Mouse (Mus musculus): Measurements from ENCODE around the gene 4930402H24Rik. TPM values are rescaled to one million over a fixed set of nuclear protein-coding genes. Genes with fewer than 3 reads are reported as not detected.

4930402H24Rik gene
- polyA plus RNA-seq, 1 experiment from 2014 or later = 44.6 TPM

- H3K9ac ChIP-seq = no peak overlapping the region
- no peaks in the 10 kb centered on the region for H3K9me3 ChIP-seq
- 60% methylated on average over 1 of the region's 1 CpGs for WGBS
Measured at GRCm38 (mm10) chr2:130914873-130915272, 8.7 kb upstream of the 4930402H24Rik start.

GRCm38 (mm10) chr2:130911691-130912090 lies 5.5 kb upstream of the 4930402H24Rik start:
- H3K27ac ChIP-seq = no peak overlapping the region
- H3K36me3 ChIP-seq = no peaks in the 10 kb centered on the region
- WGBS = 81% methylated on average over 1 of the region's 1 CpGs
- no peak overlapping the region for H3K4me2 ChIP-seq (replicated peaks)
- H3K9me3 ChIP-seq = no peaks in the 10 kb centered on the region
- ATAC-seq (ENCODE audit: insufficient number of reproducible peaks, insufficient read depth, low FRiP score, low TSS enrichment) = no peak
- H3K4me1 ChIP-seq = peaks cover 19% of the 10 kb centered on the region
- no peaks in the 10 kb centered on the region for H3K27me3 ChIP-seq
- no peak overlapping the region for H3K9ac ChIP-seq
- no peak overlapping the region for H3K4me3 ChIP-seq

More at GRCm38 (mm10) chr2:130914873-130915272, 8.7 kb upstream of the 4930402H24Rik start:
- peaks cover 10% of the 10 kb centered on the region; the same call in 1 of the 2 replicates for H3K4me1 ChIP-seq
- H3K27ac ChIP-seq = 0 out of 2 replicates have a peak overlapping the region, but pooled peaks have one; percentile 65
- H3K4me2 ChIP-seq (replicated peaks) = no peak overlapping the region
- ATAC-seq (ENCODE audit: insufficient number of reproducible peaks, insufficient read depth, low FRiP score, low TSS enrichment) = no peak
- H3K36me3 ChIP-seq = no peaks in the 10 kb centered on the region
- H3K4me3 ChIP-seq = no peak overlapping the region
- H3K27me3 ChIP-seq = no peaks in the 10 kb centered on the region

GRCm38 (mm10) chr2:130906584-130907315 lies 544 bp upstream of the 4930402H24Rik start:
- H3K27ac ChIP-seq = peak overlapping the region; percentile 73
- under 1% methylated on average over 49 of the region's 58 CpGs for WGBS
- H3K9me3 ChIP-seq = no peaks in the 10 kb centered on the region
- H3K4me2 ChIP-seq (replicated peaks) = peak overlapping the region; percentile 87
- peaks cover 21% of the 10 kb centered on the region for H3K4me1 ChIP-seq
- H3K9ac ChIP-seq = peak overlapping the region; percentile 94
- H3K27me3 ChIP-seq = no peaks in the 10 kb centered on the region
- H3K36me3 ChIP-seq = no peaks in the 10 kb centered on the region; the same call in 1 of the 2 replicates
- peak overlapping the region; percentile 100 for H3K4me3 ChIP-seq
- ATAC-seq (ENCODE audit: insufficient number of reproducible peaks, insufficient read depth, low FRiP score, low TSS enrichment) = no peak; the same call in 1 of the 2 replicates

- no peaks in the 10 kb centered on the region for H3K9me3 ChIP-seq
- H3K9ac ChIP-seq = no peak overlapping the region
- no peaks in the 10 kb centered on the region for H3K27me3 ChIP-seq
- 75% methylated on average over 2 of the region's 2 CpGs for WGBS
- no peak overlapping the region for H3K27ac ChIP-seq
- no peak overlapping the region for H3K4me3 ChIP-seq
- no peaks in the 10 kb centered on the region for H3K4me1 ChIP-seq
- H3K4me2 ChIP-seq (replicated peaks) = no peak overlapping the region
- no peaks in the 10 kb centered on the region; the same call in 1 of the 2 replicates for H3K36me3 ChIP-seq
- no peak for ATAC-seq (ENCODE audit: insufficient number of reproducible peaks, insufficient read depth, low FRiP score, low TSS enrichment)
Measured at GRCm38 (mm10) chr2:130898783-130899182, 7.4 kb downstream of the 4930402H24Rik start.

GRCm38 (mm10) chr2:130897856-130898255 lies 8.3 kb downstream of the 4930402H24Rik start:
- H3K4me3 ChIP-seq = no peak overlapping the region
- no peaks in the 10 kb centered on the region for H3K36me3 ChIP-seq
- H3K4me2 ChIP-seq (replicated peaks) = no peak overlapping the region
- no peak overlapping the region for H3K27ac ChIP-seq
- no peak for ATAC-seq (ENCODE audit: insufficient number of reproducible peaks, insufficient read depth, low FRiP score, low TSS enrichment)
- H3K4me1 ChIP-seq = no peaks in the 10 kb centered on the region
- 81% methylated on average over 2 of the region's 2 CpGs for WGBS
- no peaks in the 10 kb centered on the region for H3K9me3 ChIP-seq
- H3K27me3 ChIP-seq = no peaks in the 10 kb centered on the region
- no peak overlapping the region for H3K9ac ChIP-seq

GRCm38 (mm10) chr2:130896944-130897343 lies 9.3 kb downstream of the 4930402H24Rik start:
- Histone ChIP-seq H3K27ac (no peak overlapping the region), H3K4me2 (replicated peaks) (no peak overlapping the region), H3K4me1 (no peaks in the 10 kb centered on the region), H3K27me3 (no peaks in the 10 kb centered on the region), H3K9me3 (no peaks in the 10 kb centered on the region), H3K4me3 (no peak overlapping the region), H3K36me3 (no peaks in the 10 kb centered on the region), H3K9ac (no peak overlapping the region)
- WGBS = 87% methylated on average over 2 of the region's 2 CpGs
- ATAC-seq (ENCODE audit: insufficient number of reproducible peaks, insufficient read depth, low FRiP score, low TSS enrichment) = no peak

GRCm38 (mm10) chr2:130887456-130887855 lies 18.8 kb downstream of the 4930402H24Rik start:
- Histone ChIP-seq H3K4me3 (no peak overlapping the region), H3K27me3 (no peaks in the 10 kb centered on the region), H3K36me3 (0 out of 2 replicates have a peak, but pooled peaks cover 4% of the 10 kb centered on the region), H3K4me1 (no peaks in the 10 kb centered on the region), H3K4me2 (replicated peaks) (no peak overlapping the region), H3K9ac (no peak overlapping the region), H3K9me3 (no peaks in the 10 kb centered on the region), H3K27ac (no peak overlapping the region)
- 79% methylated on average over 1 of the region's 1 CpGs for WGBS
- ATAC-seq (ENCODE audit: insufficient number of reproducible peaks, insufficient read depth, low FRiP score, low TSS enrichment) = no peak

GRCm38 (mm10) chr2:130886983-130887382 lies 19.2 kb downstream of the 4930402H24Rik start:
- Histone ChIP-seq H3K4me2 (replicated peaks) (no peak overlapping the region), H3K9me3 (no peaks in the 10 kb centered on the region), H3K27me3 (no peaks in the 10 kb centered on the region), H3K4me3 (no peak overlapping the region), H3K4me1 (no peaks in the 10 kb centered on the region), H3K9ac (no peak overlapping the region), H3K36me3 (0 out of 2 replicates have a peak, but pooled peaks cover 4% of the 10 kb centered on the region), H3K27ac (no peak overlapping the region)
- ATAC-seq (ENCODE audit: insufficient number of reproducible peaks, insufficient read depth, low FRiP score, low TSS enrichment) = no peak

- H3K9me3 ChIP-seq = no peaks in the 10 kb centered on the region
- no peak overlapping the region for H3K9ac ChIP-seq
- 48% methylated on average over 3 of the region's 3 CpGs for WGBS
- no peak overlapping the region for H3K4me3 ChIP-seq
- no peak for ATAC-seq (ENCODE audit: insufficient number of reproducible peaks, insufficient read depth, low FRiP score, low TSS enrichment)
- peaks cover 10% of the 10 kb centered on the region; the same call in 1 of the 2 replicates for H3K36me3 ChIP-seq
- H3K27me3 ChIP-seq = no peaks in the 10 kb centered on the region
- peaks cover 4% of the 10 kb centered on the region; the same call in 1 of the 2 replicates for H3K4me1 ChIP-seq
- H3K4me2 ChIP-seq (replicated peaks) = no peak overlapping the region
- H3K27ac ChIP-seq = no peak overlapping the region
Measured at GRCm38 (mm10) chr2:130877376-130877775, 28.8 kb downstream of the 4930402H24Rik start.

GRCm38 (mm10) chr2:130870916-130871315 lies 35.3 kb downstream of the 4930402H24Rik start:
- no peaks in the 10 kb centered on the region for H3K4me1 ChIP-seq
- ATAC-seq (ENCODE audit: insufficient number of reproducible peaks, insufficient read depth, low FRiP score, low TSS enrichment) = no peak
- WGBS = 89% methylated on average over 5 of the region's 5 CpGs
- no peak overlapping the region for H3K4me2 ChIP-seq (replicated peaks)
- H3K36me3 ChIP-seq = no peaks in the 10 kb centered on the region
- no peak overlapping the region for H3K9ac ChIP-seq
- no peaks in the 10 kb centered on the region for H3K27me3 ChIP-seq
- no peaks in the 10 kb centered on the region for H3K9me3 ChIP-seq
- H3K4me3 ChIP-seq = no peak overlapping the region
- H3K27ac ChIP-seq = no peak overlapping the region

GRCm38 (mm10) chr2:130862091-130862490 lies 44.1 kb downstream of the 4930402H24Rik start:
- H3K9ac ChIP-seq = no peak overlapping the region
- 80% methylated on average over 3 of the region's 3 CpGs for WGBS
- H3K27me3 ChIP-seq = no peaks in the 10 kb centered on the region
- H3K27ac ChIP-seq = no peak overlapping the region
- H3K4me1 ChIP-seq = no peaks in the 10 kb centered on the region
- no peaks in the 10 kb centered on the region for H3K36me3 ChIP-seq
- ATAC-seq (ENCODE audit: insufficient number of reproducible peaks, insufficient read depth, low FRiP score, low TSS enrichment) = no peak
- H3K4me2 ChIP-seq (replicated peaks) = no peak overlapping the region
- H3K9me3 ChIP-seq = no peaks in the 10 kb centered on the region
- no peak overlapping the region for H3K4me3 ChIP-seq

GRCm38 (mm10) chr2:130852964-130853363 lies 53.2 kb downstream of the 4930402H24Rik start:
- no peak for ATAC-seq (ENCODE audit: insufficient number of reproducible peaks, insufficient read depth, low FRiP score, low TSS enrichment)
- no peak overlapping the region for H3K4me3 ChIP-seq
- no peak overlapping the region for H3K27ac ChIP-seq
- H3K4me2 ChIP-seq (replicated peaks) = no peak overlapping the region
- no peak overlapping the region for H3K9ac ChIP-seq
- no peaks in the 10 kb centered on the region for H3K9me3 ChIP-seq
- no peaks in the 10 kb centered on the region for H3K4me1 ChIP-seq
- no peaks in the 10 kb centered on the region for H3K36me3 ChIP-seq
- 96% methylated on average over 1 of the region's 1 CpGs for WGBS
- no peaks in the 10 kb centered on the region for H3K27me3 ChIP-seq
